19 mouse cellular contexts compared by ENCODE assay signal in genomic region chr8:126135573-126135972, GRCm38 (mm10).
DNase-seq lines count a peak whose midpoint lies in the region; ATAC-seq and TF ChIP-seq lines count a peak whose summit lies in the region.
"Had no signal": no experiment of that assay in that cellular context is flagged by ENCODE, and none has a peak within 500 bp of the region (broad histone marks: within the 10 kb centered on the region; RNA-seq: fewer than 3 reads in every experiment).

No protein-coding gene starts in this region.

- no peaks in the 10 kb centered on the region for H3K9me3 ChIP-seq in lung, embryonic 14.5 days (ENCODE audit: low read depth, low read length)
- H3K9me3 ChIP-seq in stomach, embryonic 15.5 days: no peaks in the 10 kb centered on the region
- no peaks in the 10 kb centered on the region for H3K9me3 ChIP-seq in forebrain, embryonic 15.5 days
- H3K9me3 ChIP-seq: embryonic facial prominence, embryonic 15.5 days; heart, embryonic 10.5 days; hindbrain, embryonic 13.5 days had no signal

- H3K27ac ChIP-seq in lung, embryonic 14.5 days (ENCODE audit: low read depth): no peak overlapping the region; the same call in 1 of the 2 replicates
- no peak overlapping the region for H3K27ac ChIP-seq in stomach, embryonic 15.5 days
- no peak overlapping the region for H3K27ac ChIP-seq in forebrain, embryonic 15.5 days (replicated peaks)
- H3K27ac ChIP-seq: embryonic facial prominence, embryonic 15.5 days; heart, embryonic 10.5 days; hindbrain, embryonic 13.5 days; hindbrain, postnatal 0 days had no signal

- peak; percentile 80 for ATAC-seq in lung, embryonic 14.5 days (ENCODE audit: insufficient read depth)
- peak; percentile 80 for ATAC-seq in stomach, embryonic 15.5 days (ENCODE audit: insufficient read depth, low FRiP score, low read depth)
- no peak for ATAC-seq in forebrain, embryonic 15.5 days (replicated peaks)
- ATAC-seq: hindbrain, postnatal 0 days had no signal

- H3K27me3 ChIP-seq in lung, embryonic 14.5 days (ENCODE audit: insufficient read depth, low read length): peaks cover 28% of the 10 kb centered on the region
- peaks cover 22% of the 10 kb centered on the region for H3K27me3 ChIP-seq in stomach, embryonic 15.5 days (replicated peaks)
- H3K27me3 ChIP-seq in forebrain, embryonic 15.5 days: peaks cover 21% of the 10 kb centered on the region

- no peak overlapping the region for H3K9ac ChIP-seq in lung, embryonic 14.5 days
- no peak overlapping the region for H3K9ac ChIP-seq in stomach, embryonic 15.5 days
- H3K9ac ChIP-seq in forebrain, embryonic 15.5 days (replicated peaks): no peak overlapping the region
- H3K9ac ChIP-seq: embryonic facial prominence, embryonic 15.5 days; hindbrain, embryonic 13.5 days had no signal

- H3K4me1 ChIP-seq in lung, adult 2 months (ENCODE audit: control insufficient read depth, insufficient read depth, low read length): no peaks in the 10 kb centered on the region
- 0 out of 2 replicates have a peak, but pooled peaks cover 4% of the 10 kb centered on the region for H3K4me1 ChIP-seq in lung, embryonic 14.5 days (ENCODE audit: insufficient read depth)
- H3K4me1 ChIP-seq in stomach, embryonic 15.5 days: peaks cover 24% of the 10 kb centered on the region
- H3K4me1 ChIP-seq in forebrain, embryonic 15.5 days: peaks cover 12% of the 10 kb centered on the region

- TF ChIP-seq CTCF in lung, adult 2 months (IDR thresholded peaks at IDR 0.05; ENCODE audit: insufficient read depth, low read length): no peak
- no peak for TF ChIP-seq CTCF in lung, embryonic 14.5 days (IDR thresholded peaks at IDR 0.05; ENCODE audit: low read depth)

- peak; percentile 14 for DNase-seq in lung, adult 2 months
- DNase-seq in lung, embryonic 14.5 days: peak; percentile 35
- DNase-seq in lung, postnatal 14 days: peak; percentile 2
- DNase-seq in thymus, postnatal 14 days: no peak
- DNase-seq in cerebellum, postnatal 36 days: no peak
- DNase-seq: adrenal gland, adult 2 months; adrenal gland, postnatal 25 days; cerebellum, adult 2 months; cerebellum, postnatal 10 days; embryo, embryonic 11 days; heart, adult 18-20 months; heart, postnatal 10 days had no signal

- peak overlapping the region; percentile 36 for H3K4me2 ChIP-seq in lung, embryonic 14.5 days
- no peak overlapping the region for H3K4me2 ChIP-seq in stomach, embryonic 15.5 days
- no peak overlapping the region for H3K4me2 ChIP-seq in forebrain, embryonic 15.5 days (replicated peaks)
- H3K4me2 ChIP-seq: embryonic facial prominence, embryonic 15.5 days; hindbrain, embryonic 13.5 days had no signal

- WGBS in lung, adult 2 months: 65% methylated on average over 3 of the region's 3 CpGs
- WGBS in lung, embryonic 14.5 days: 57% methylated on average over 3 of the region's 3 CpGs
- WGBS in stomach, embryonic 15.5 days: 55% methylated on average over 3 of the region's 3 CpGs
- 84% methylated on average over 3 of the region's 3 CpGs for WGBS in forebrain, embryonic 15.5 days

- TF ChIP-seq POLR2A in lung, adult 2 months (IDR thresholded peaks at IDR 0.05; ENCODE audit: borderline replicate concordance, extremely low read depth, low read depth, low read length): no peak

- no peaks in the 10 kb centered on the region for H3K36me3 ChIP-seq in lung, embryonic 14.5 days (ENCODE audit: insufficient read depth)
- no peaks in the 10 kb centered on the region for H3K36me3 ChIP-seq in stomach, embryonic 15.5 days
- H3K36me3 ChIP-seq in forebrain, embryonic 15.5 days: no peaks in the 10 kb centered on the region
- H3K36me3 ChIP-seq: embryonic facial prominence, embryonic 15.5 days; heart, embryonic 10.5 days; hindbrain, embryonic 13.5 days had no signal

- no peak overlapping the region for H3K4me3 ChIP-seq in lung, adult 2 months (replicated peaks; ENCODE audit: extremely low read depth, low read depth, low read length)
- H3K4me3 ChIP-seq in lung, embryonic 14.5 days (ENCODE audit: low read depth, low read length): no peak overlapping the region
- no peak overlapping the region for H3K4me3 ChIP-seq in stomach, embryonic 15.5 days (replicated peaks)
- H3K4me3 ChIP-seq in forebrain, embryonic 15.5 days: no peak overlapping the region
- H3K4me3 ChIP-seq: embryonic facial prominence, embryonic 15.5 days; erythroblast, embryonic 14.5 days; heart, embryonic 10.5 days; hindbrain, embryonic 13.5 days had no signal

Comparison
In these comparisons a context has a peak if more than half of its experiments do, and no peak if none do; other contexts are left out.
1. DNase-seq: peak in lung, adult 2 months (single experiment), lung, embryonic 14.5 days (single experiment) and lung, postnatal 14 days (single experiment); none in thymus, postnatal 14 days (single experiment) and cerebellum, postnatal 36 days (0 of 2).